Mouse (Mus musculus) lung, embryonic 16.5 days (tissue): Measurements from ENCODE around the gene Gm20521. TPM values are rescaled to one million over a fixed set of nuclear protein-coding genes. Genes with fewer than 3 reads are reported as not detected.

Experiments used
- ATAC-seq: fragments of 200-750 bp; cut with Nextera tagmentation; 2 replicates; pipeline ENCODE4 v1.8.0; 2017; ENCODE audit warnings: low read depth, mild to moderate bottlenecking, moderate library complexity
- H3K27ac ChIP-seq: fragments of 300-500 bp; sonication (generic); 2 replicates; pipeline ENCODE4 v1.5.1; 2014; ENCODE audit warnings: mild to moderate bottlenecking, control low read depth, low read length
- H3K27me3 ChIP-seq: fragments of 300-500 bp; sonication (generic); 2 replicates; pipeline ENCODE4 v1.6.1; 2014; ENCODE audit warnings: low read depth, low read length, mixed read lengths; ENCODE audit not compliant: control insufficient read depth, insufficient read depth
- H3K36me3 ChIP-seq: fragments of 300-500 bp; sonication (generic); 2 replicates; pipeline ENCODE4 v1.6.1; 2014; ENCODE audit warnings: low read length; ENCODE audit not compliant: control insufficient read depth, insufficient read depth
- H3K4me1 ChIP-seq: fragments of 300-500 bp; sonication (generic); replicated peaks from 2 replicates; pipeline ENCODE4 v1.6.1; 2014; ENCODE audit warnings: low read length, mixed read lengths; ENCODE audit not compliant: control insufficient read depth, insufficient read depth
- H3K4me2 ChIP-seq: fragments of 300-500 bp; sonication (generic); 2 replicates; pipeline ENCODE4 v1.6.1; 2014; ENCODE audit warnings: low read depth, low read length, control low read depth
- H3K4me3 ChIP-seq: fragments of 300-500 bp; sonication (generic); 2 replicates; pipeline ENCODE4 v1.5.1; 2014; ENCODE audit warnings: mild to moderate bottlenecking, low read length, control low read depth
- H3K9ac ChIP-seq: fragments of 300-500 bp; sonication (generic); 2 replicates; pipeline ENCODE4 v1.6.1; 2014; ENCODE audit warnings: low read length, control low read depth
- H3K9me3 ChIP-seq: fragments of 300-500 bp; sonication (generic); 2 replicates; pipeline ENCODE4 v1.6.1; 2016; ENCODE audit warnings: low read length; ENCODE audit not compliant: control insufficient read depth
- WGBS: fragments of 180-500 bp; shearing (Covaris S2); extraction: QIAGEN DNeasy Blood & Tissue Kit; methylation state at CpG from one replicate; pipeline ENCODE4 v1.1.7; 2014; 5-methylcytosine and 5-hydroxymethylcytosine counted together
- polyA plus RNA-seq: library from polyadenylated mRNA; unstranded; fragments of >200 nt; fragmentation: Nextera tagmentation; extraction: Ambion mirVana; gene quantifications from 2 replicates; pipeline ENCODE4 v1.2.1, GENCODE M21; 2015

Gene Gm20521
- polyA plus RNA-seq, 1 experiment from 2014 or later = not detected

DNA sequence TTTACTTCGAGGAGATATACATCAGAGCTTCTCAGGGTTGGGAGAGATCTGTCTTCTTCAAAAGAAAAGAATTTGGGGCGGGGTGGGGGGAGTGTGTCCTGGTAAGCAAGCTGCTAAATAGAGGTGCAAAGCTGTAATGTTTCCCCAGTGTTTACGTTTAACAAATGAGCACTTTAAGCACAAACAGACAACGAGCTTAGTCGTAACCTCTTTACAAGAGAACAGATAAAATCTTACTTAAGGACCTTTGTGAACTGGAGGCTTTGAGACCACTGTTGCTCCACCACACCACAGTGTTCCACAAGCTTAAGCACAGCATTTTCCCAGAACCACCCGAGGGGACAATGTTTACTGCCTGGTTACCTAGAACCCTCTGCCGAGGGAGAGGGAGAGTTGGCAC, 44.1 kb downstream of the Gm20521 start:
- no peak for ATAC-seq
- H3K9me3 ChIP-seq = no peaks in the 10 kb centered on the region
- peak overlapping the region; percentile 97 for H3K27ac ChIP-seq
- H3K36me3 ChIP-seq = no peaks in the 10 kb centered on the region
- peak overlapping the region; percentile 79 for H3K9ac ChIP-seq
- peaks cover 3% of the 10 kb centered on the region; the same call in 1 of the 2 replicates for H3K27me3 ChIP-seq
- peak overlapping the region; percentile 84 for H3K4me2 ChIP-seq
- H3K4me1 ChIP-seq = peaks cover 17% of the 10 kb centered on the region
- WGBS = 18% methylated on average over 7 of the region's 7 CpGs
- peak overlapping the region; percentile 55 for H3K4me3 ChIP-seq

DNA sequence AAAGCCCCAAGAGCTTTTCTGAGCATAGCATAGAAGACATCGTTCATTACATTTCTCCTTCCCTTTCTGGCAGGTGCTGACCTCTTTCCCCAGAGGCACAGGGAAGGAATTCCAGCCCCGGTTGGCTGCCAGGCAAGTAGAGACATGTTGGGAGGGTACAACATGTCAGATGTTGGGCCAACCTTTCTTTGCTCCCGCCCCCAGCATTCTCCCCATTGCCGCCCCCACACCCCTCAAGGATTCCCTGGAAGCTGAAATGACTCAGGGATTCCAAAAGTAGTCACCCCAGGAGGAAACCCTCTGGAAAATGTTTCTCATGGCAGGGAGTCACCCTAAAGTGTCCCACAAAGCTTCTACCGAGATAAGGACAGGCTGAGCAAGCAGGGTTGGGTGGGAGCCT, 46.6 kb downstream of the Gm20521 start:
- no peak overlapping the region for H3K27ac ChIP-seq
- H3K4me3 ChIP-seq = no peak overlapping the region
- H3K36me3 ChIP-seq = no peaks in the 10 kb centered on the region
- 63% methylated on average over 5 of the region's 5 CpGs for WGBS
- H3K4me1 ChIP-seq = peaks cover 12% of the 10 kb centered on the region
- H3K4me2 ChIP-seq = no peak overlapping the region
- no peak for ATAC-seq
- no peaks in the 10 kb centered on the region for H3K9me3 ChIP-seq
- no peak overlapping the region for H3K9ac ChIP-seq
- peaks cover 3% of the 10 kb centered on the region; the same call in 1 of the 2 replicates for H3K27me3 ChIP-seq

DNA sequence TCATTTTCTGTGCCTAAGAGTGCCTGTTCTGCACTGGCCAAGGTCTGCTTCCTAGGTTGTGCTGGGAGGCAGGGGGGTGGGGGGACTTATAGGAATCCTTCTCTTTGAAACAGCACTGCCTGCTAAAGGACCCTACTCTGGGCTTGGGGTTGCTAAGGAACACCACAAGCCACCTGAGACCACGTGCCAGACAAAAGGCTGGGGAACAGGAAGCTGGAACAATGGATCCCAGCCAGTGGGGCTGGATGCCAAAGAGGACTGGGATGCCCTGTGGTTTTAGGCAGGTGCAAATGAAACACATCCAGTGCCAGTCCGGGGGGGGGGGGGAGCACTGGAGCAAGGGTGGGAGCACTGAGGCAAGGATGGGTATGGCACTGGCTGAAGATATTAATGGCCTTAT, 47.2 kb downstream of the Gm20521 start:
- WGBS = 33% methylated on average over 2 of the region's 2 CpGs
- H3K4me2 ChIP-seq = no peak overlapping the region
- H3K9me3 ChIP-seq = no peaks in the 10 kb centered on the region
- no peak overlapping the region for H3K27ac ChIP-seq
- no peak overlapping the region for H3K4me3 ChIP-seq
- no peak overlapping the region for H3K9ac ChIP-seq
- no peak for ATAC-seq
- H3K36me3 ChIP-seq = no peaks in the 10 kb centered on the region
- peaks cover 2% of the 10 kb centered on the region; the same call in 1 of the 2 replicates for H3K27me3 ChIP-seq
- peaks cover 6% of the 10 kb centered on the region for H3K4me1 ChIP-seq

DNA sequence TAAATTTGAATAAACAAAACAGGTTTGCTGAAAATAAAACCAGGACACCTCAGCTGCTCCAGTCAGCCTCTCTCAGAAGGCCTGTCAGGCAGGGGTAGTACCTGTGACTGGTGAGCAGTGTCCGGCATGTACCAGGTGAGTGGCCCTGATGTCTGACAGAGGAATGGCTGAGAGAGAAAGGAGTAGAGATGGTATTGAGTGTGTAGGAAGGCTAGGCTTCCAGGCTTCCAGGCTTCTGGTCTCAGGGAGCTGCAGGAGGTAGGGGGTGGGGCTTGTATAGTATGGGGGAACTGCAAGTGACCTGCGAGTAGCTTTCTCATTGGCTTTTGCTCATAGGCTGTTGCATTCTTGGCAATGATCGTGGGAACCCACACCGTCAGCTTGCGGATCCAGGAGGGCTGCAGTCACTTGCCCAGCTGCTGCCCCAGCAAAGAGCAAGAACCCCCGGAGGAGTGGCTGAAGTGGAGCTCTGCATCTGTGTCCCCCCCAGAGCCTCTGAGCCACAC, 49.5 kb downstream of the Gm20521 start, which contains the start of gene Il25:
Gene Il25 (plus strand): TSS at position 51 of the 506 bp plus-strand sequence.
- 24% methylated on average over 6 of the region's 6 CpGs for WGBS
- peak; percentile 20; the same call in 1 of the 2 replicates for ATAC-seq

DNA sequence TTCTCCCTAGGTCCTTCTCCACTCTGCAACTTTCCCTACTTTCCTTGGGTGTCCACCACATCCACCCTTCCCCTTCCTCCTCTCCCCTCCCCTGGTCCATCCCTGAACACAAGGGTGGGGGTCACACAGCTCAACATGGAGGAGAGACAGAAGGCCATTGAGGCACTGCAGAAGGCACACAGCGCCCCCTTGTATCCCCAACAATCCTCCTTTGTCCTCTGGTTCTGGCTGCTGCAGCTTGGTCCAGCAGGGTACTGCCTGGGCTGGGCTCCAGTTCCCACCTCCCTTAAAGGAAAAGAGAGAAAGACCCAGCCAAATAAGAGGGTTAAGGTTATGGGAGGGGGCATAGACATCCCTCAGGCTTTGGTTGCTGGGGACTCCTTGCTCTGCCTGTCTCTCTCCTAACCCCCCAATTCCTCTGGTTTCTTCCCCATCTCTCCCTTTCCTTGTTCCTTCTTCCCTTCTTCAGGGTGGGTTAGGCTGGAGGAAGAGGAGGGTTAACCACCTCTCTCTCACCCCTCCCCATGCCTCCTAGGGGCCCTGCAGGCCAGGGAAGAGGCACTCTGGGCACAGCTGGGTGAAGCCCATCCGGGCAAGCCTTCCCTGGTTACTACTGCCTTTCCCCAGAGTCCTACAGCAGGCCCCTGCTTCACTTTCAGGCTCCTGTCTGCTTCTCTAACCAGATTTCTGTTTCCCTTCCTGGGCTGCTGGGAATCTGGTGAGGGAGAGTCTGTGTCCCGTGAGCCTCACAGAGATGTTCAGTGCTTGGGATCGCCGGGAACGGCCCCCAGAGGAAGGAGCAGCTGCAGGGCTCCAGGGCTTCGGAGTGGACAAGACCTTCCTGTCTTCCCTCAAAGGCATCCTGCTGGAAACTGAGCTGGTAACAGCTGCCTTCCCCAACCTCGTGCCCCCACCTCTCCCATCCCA, 52.9 kb downstream of the Gm20521 start, which contains the start of gene Cmtm5:
Gene Cmtm5 (plus strand): TSS at position 358 of the 927 bp plus-strand sequence.
- Histone ChIP-seq H3K4me2 (no peak within 1 kb of the TSS), H3K4me3 (no peak within 1 kb of the TSS), H3K4me1 (peaks cover 3% of the 10 kb centered on the region; the same call in 1 of the 2 replicates), H3K27me3 (no peaks in the 10 kb centered on the region), H3K27ac (no peak within 1 kb of the TSS), H3K36me3 (no peaks in the 10 kb centered on the region), H3K9me3 (no peaks in the 10 kb centered on the region), H3K9ac (0 out of 2 replicates have a peak within 1 kb of the TSS, but pooled peaks have one; percentile 4)
- no peak for ATAC-seq
- 36% methylated on average over 8 of the region's 8 CpGs for WGBS

More for the DNA sequence above, 49.5 kb downstream of the Gm20521 start, which contains the start of gene Il25:
- no peaks in the 10 kb centered on the region for H3K36me3 ChIP-seq
- no peak within 1 kb of the TSS for H3K9ac ChIP-seq
- H3K27ac ChIP-seq = no peak within 1 kb of the TSS
- no peaks in the 10 kb centered on the region for H3K27me3 ChIP-seq
- no peak within 1 kb of the TSS for H3K4me2 ChIP-seq
- no peaks in the 10 kb centered on the region for H3K9me3 ChIP-seq
- H3K4me1 ChIP-seq = peaks cover 3% of the 10 kb centered on the region; the same call in 1 of the 2 replicates
- no peak within 1 kb of the TSS for H3K4me3 ChIP-seq

DNA sequence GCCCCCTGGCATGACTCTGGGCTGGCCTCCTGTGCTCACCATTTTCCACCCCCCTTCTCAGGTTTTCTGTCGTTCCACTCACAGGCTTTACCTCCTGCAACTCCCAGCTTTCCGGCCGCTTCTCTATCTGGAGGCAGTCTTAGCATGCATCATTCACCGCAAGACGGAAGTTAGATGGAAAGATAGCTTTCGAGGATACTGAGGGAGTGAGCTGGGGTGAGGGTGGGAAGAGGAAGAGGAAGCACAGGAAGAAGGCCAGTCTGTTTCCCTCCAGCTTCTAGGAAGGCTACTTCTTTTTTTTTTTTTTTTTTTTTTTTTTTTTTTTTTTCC, 53.6 kb downstream of the Gm20521 start:
- Histone ChIP-seq H3K4me2 (no peak overlapping the region), H3K9ac (no peak overlapping the region), H3K27me3 (no peaks in the 10 kb centered on the region), H3K4me3 (no peak overlapping the region), H3K36me3 (no peaks in the 10 kb centered on the region), H3K9me3 (no peaks in the 10 kb centered on the region), H3K27ac (no peak overlapping the region), H3K4me1 (peaks cover 3% of the 10 kb centered on the region; the same call in 1 of the 2 replicates)
- ATAC-seq = no peak
- WGBS = 48% methylated on average over 6 of the region's 6 CpGs

DNA sequence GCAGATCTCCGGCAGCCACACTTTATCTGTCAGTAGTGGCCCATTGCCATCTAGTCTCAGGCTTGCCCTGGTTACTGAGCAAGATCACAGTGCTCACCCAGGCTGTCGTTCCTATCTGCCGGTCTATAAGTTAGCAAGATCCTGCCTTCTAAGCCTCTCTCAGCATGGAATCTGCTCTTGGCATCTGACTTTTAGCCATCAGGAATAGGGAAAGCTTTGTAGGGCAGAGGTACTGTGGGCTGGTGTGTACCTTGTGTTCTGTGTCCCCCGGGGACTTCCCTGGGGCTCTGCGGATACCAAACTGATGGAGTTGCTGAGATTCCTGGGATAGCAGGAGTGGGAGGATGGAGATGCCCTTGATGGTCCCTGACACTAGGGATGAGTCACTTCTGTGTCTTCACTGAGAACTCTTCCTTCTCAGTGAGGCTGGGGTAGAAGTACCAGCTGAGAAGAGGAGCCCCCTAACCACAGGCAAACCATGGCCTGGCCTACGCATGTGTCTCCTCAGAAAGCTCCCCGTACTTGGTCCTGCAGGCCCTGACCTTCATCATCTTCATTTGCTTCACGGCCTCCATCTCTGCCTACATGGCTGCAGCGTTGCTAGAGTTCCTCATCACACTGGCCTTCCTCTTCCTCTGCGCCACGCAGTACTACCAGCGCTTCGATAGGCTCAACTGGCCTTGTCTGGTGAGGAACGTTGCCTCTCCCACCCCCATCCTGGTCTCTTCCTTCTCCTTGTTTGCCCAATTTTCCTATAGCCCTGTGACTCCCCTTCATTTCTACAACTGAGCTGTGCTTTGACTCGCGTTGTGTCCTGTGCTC, 54.3 kb downstream of the Gm20521 start:
- ATAC-seq = no peak
- Histone ChIP-seq H3K9ac (no peak overlapping the region), H3K4me2 (no peak overlapping the region), H3K9me3 (no peaks in the 10 kb centered on the region), H3K36me3 (no peaks in the 10 kb centered on the region), H3K27ac (no peak overlapping the region), H3K4me1 (peaks cover 3% of the 10 kb centered on the region; the same call in 1 of the 2 replicates), H3K4me3 (no peak overlapping the region), H3K27me3 (no peaks in the 10 kb centered on the region)
- WGBS = 85% methylated on average over 16 of the region's 16 CpGs

DNA sequence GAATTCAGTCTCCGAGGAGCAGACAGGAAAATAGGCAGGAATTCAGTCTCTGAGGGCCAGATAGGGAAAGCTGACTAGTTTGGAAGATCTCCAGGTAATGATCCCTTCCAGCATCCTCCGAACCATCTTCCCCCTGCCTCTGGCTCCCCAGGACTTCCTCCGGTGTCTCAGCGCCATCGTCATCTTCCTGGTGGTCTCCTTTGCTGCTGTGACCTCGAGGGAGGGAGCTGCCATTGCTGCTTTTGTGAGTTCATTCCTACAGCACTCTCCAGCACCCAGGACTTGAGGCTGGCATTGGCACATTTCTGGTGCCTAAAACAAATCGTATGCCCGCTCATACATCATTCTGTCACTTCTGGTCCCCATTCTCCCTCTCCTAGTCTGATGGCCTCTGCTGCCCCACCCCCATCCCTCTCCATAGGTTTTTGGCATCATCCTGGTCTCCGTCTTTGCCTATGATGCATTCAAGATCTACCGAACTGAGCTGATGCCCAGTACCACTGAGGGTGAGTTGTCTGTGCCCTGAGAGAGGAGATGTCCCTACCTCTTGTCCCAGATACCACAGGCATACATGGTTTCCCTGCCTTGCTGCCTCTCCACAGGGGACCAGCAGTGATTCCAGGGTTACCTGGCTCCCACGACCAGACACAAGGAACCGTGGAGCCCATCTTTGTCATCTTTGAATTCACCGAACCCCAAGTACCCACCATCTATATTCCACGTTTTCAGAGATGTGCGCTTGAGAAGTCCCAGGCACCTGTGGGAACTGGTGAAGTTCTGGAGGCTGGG, 55.4 kb downstream of the Gm20521 start:
- 71% methylated on average over 15 of the region's 15 CpGs for WGBS
- Histone ChIP-seq H3K9me3 (no peaks in the 10 kb centered on the region), H3K4me1 (no peaks in the 10 kb centered on the region; the same call in 1 of the 2 replicates), H3K4me2 (no peak overlapping the region), H3K27me3 (no peaks in the 10 kb centered on the region), H3K27ac (no peak overlapping the region), H3K36me3 (no peaks in the 10 kb centered on the region), H3K4me3 (no peak overlapping the region), H3K9ac (0 out of 2 replicates have a peak overlapping the region, but pooled peaks have one; percentile 15)
- no peak for ATAC-seq
